Mouse (Mus musculus) brain, embryonic 14.5 days (tissue): ENCODE measurements around the gene Grip1.

ENCODE experiments used
- CTCF ChIP-seq: fragments of 200-500 bp; IDR thresholded peaks from 2 replicates; pipeline ENCODE4 v1.5.1; 2012; ENCODE audit warnings: inconsistent platforms, mild to moderate bottlenecking, moderate library complexity, borderline replicate concordance; ENCODE audit not compliant: insufficient read depth, insufficient read length; ENCODE audit errors: extremely low read depth
- POLR2A ChIP-seq: fragments of 200-500 bp; IDR thresholded peaks from 2 replicates; pipeline ENCODE4 v1.6.1; 2012; ENCODE audit warnings: mild to moderate bottlenecking, inconsistent platforms, borderline replicate concordance; ENCODE audit not compliant: poor library complexity, insufficient read depth, insufficient read length, severe bottlenecking; ENCODE audit errors: extremely low read depth

DNA sequence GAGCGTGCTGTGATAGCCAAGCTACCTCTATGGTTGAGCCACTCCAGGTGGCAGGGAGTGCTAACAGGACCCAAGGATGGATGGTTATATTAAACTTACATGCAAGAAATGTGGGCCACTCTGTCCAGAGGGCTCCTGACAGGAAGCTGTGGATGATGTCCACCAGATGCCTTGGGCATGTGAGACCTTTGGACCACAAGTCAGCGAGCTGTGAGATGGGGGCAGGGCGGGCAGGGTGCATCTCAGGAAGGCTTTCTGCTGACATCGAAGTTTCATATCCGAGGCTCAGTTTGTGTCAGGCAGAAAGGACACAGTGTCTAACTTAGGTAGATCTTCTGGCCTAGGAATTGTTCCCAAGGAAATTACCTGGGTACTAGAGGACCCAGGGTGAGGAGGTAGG is 362.4 kb downstream of the Grip1 start:
- TF ChIP-seq POLR2A = no peak
- no peak for TF ChIP-seq CTCF
